Mouse (Mus musculus) testis, adult 2 months (tissue): ENCODE results near the gene Cfap45.

Experiments
- CTCF ChIP-seq: fragments of 200-500 bp; IDR thresholded peaks from 2 replicates; pipeline ENCODE4 v1.5.1; 2012; ENCODE audit warnings: low read depth, mild to moderate bottlenecking, inconsistent platforms, low read length, moderate library complexity; ENCODE audit not compliant: control insufficient read depth, insufficient read depth, insufficient replicate concordance
- POLR2A ChIP-seq: fragments of 200-500 bp; IDR thresholded peaks from 2 replicates; pipeline ENCODE4 v1.6.1; 2012; ENCODE audit warnings: low read depth, mild to moderate bottlenecking, inconsistent platforms, low read length, moderate library complexity; ENCODE audit not compliant: control insufficient read depth

- TF ChIP-seq CTCF (no peak), POLR2A (no peak)
These were observed 25.5 kb downstream of the Cfap45 start for GRCm38 (mm10) chr1:172546062-172546461.
